Mouse (Mus musculus) forebrain, embryonic 10.5 days (tissue): Measurements from ENCODE around the gene Cfi. TPM values are rescaled to one million over a fixed set of nuclear protein-coding genes. Genes with fewer than 3 reads are reported as not detected.

ENCODE experiments used
- DNase-seq: peaks from one replicate; pipeline ENCODE4 v3.0.0-alpha.2; 2017; ENCODE audit warnings: low spot score; ENCODE audit errors: extremely low spot score
- H3K27ac ChIP-seq: fragments of 300-500 bp; sonication (generic); 2 replicates; pipeline ENCODE4 v1.5.1; 2016; ENCODE audit warnings: mild to moderate bottlenecking
- H3K27me3 ChIP-seq: fragments of 300-500 bp; sonication (generic); 2 replicates; pipeline ENCODE4 v1.6.1; 2016; ENCODE audit warnings: mild to moderate bottlenecking; ENCODE audit not compliant: poor library complexity, severe bottlenecking
- H3K36me3 ChIP-seq: fragments of 300-500 bp; sonication (generic); replicated peaks from 2 replicates; pipeline ENCODE4 v1.6.1; 2016; ENCODE audit warnings: mild to moderate bottlenecking, moderate library complexity
- H3K4me1 ChIP-seq: fragments of 300-500 bp; sonication (generic); 2 replicates; pipeline ENCODE4 v1.6.1; 2016
- H3K4me3 ChIP-seq: fragments of 300-500 bp; sonication (generic); 2 replicates; pipeline ENCODE4 v1.5.1; 2016; ENCODE audit warnings: mild to moderate bottlenecking, moderate library complexity
- H3K9me3 ChIP-seq: fragments of 300-500 bp; sonication (generic); 2 replicates; pipeline ENCODE4 v1.6.1; 2016; ENCODE audit warnings: mild to moderate bottlenecking, moderate library complexity
- WGBS: fragments of 180-500 bp; shearing (Covaris S2); methylation state at CpG from one replicate; pipeline ENCODE4 v1.1.7; 2016; 5-methylcytosine and 5-hydroxymethylcytosine counted together
- polyA plus RNA-seq: library from polyadenylated mRNA; unstranded; fragments of >200 nt; fragmentation: Nextera tagmentation; extraction: Ambion mirVana; gene quantifications from 2 replicates; pipeline ENCODE4 v1.2.1, GENCODE M21; 2016

Gene Cfi
- polyA plus RNA-seq, 1 experiment from 2014 or later: 0.20 TPM

DNA sequence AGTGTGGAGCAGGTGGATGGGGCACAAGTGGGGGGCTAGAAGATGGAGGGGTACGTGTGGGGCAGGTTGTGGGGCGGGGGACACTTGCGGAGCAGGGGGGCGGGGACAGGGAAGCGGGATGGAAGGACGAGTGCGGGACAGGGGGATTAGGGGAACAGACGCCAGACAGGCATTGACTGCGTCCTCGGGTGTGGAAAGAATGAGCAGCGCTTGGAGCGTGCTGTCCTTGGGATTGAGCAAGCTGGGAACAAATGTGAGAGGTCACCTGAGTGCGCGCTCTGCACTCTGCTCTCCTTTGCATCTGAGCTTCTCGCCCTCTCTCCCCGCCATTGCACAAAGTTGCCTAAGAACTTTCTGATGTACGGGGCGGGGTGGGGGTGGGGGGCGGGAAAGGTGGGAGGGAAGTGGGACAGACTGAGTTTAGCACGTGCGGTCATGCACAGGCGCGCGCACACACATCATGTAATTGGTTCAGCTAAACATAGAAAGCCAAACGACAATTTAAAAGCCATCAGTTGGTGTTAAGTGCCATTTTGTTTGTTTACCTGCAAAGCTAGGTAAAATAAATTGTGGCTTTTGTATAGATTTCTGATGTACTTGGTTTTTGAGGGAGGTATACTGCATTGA, 43.6 kb downstream of the Cfi start:
- 1% methylated on average over 25 of the region's 25 CpGs for WGBS
- no peak for DNase-seq
- H3K4me3 ChIP-seq: peak overlapping the region; percentile 78
- peaks cover 22% of the 10 kb centered on the region for H3K4me1 ChIP-seq
- peak overlapping the region; percentile 94 for H3K27ac ChIP-seq
- peaks cover 11% of the 10 kb centered on the region; the same call in 1 of the 2 replicates for H3K27me3 ChIP-seq
- H3K9me3 ChIP-seq: peaks cover 5% of the 10 kb centered on the region; the same call in 1 of the 2 replicates
- no peaks in the 10 kb centered on the region for H3K36me3 ChIP-seq

DNA sequence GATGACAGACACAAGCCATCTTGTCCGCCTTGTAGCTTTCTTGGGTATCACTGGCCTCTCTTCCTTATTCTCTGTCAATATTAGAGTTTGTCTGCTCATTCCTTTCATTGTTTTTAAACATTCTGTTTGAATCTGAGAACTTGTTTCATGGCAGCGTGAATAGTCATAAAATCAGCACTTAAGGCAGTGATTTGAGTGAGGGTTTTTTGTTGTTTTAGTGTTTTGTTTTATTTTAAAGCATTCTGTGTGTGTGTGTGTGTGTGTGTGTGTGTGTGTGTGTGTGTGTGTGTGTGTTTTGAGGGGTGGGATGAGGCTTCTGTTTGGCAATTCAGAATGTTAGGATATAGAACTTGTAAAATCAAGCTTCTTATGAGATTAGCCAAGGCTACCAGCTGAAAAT, 44.2 kb downstream of the Cfi start:
- Histone ChIP-seq H3K36me3 (no peaks in the 10 kb centered on the region), H3K4me1 (peaks cover 22% of the 10 kb centered on the region), H3K4me3 (peak overlapping the region; percentile 78), H3K27me3 (peaks cover 11% of the 10 kb centered on the region; the same call in 1 of the 2 replicates), H3K9me3 (peaks cover 5% of the 10 kb centered on the region; the same call in 1 of the 2 replicates), H3K27ac (no peak overlapping the region)
- 69% methylated on average over 2 of the region's 2 CpGs for WGBS
- no peak for DNase-seq

DNA sequence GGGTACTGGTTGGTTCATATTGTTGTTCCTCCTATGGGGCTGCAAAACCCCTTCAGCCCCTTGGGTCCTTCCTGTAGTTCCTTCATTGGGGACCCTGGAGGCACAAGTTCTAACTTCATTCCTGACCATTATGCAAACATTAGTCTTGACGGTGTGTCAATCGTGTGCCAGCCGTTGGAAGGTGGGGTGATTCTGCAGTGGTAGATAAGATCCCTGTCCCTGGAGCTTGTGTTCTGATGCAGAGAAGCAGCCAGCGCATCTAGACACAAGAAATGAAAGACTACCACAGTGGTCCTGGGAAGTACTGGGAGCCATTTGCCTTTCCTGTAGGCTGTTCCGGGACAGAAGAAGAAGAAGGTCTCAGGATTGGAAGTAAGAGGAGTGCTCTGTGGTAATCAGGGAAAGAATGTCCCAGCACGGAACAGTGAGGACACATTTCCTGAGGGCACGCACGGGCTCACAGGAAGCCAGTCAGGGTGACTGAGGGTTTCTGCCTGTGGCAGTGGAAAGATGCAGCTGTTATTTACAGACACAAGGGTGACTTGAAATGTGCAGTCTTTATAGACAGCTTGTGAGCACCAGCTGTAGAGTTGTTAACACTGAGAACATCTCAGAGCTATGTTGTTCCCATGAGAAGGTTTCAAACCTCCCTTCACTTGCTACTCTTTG, 45.4 kb downstream of the Cfi start:
- no peaks in the 10 kb centered on the region for H3K36me3 ChIP-seq
- H3K4me3 ChIP-seq: no peak overlapping the region
- peaks cover 11% of the 10 kb centered on the region; the same call in 1 of the 2 replicates for H3K27me3 ChIP-seq
- peaks cover 22% of the 10 kb centered on the region for H3K4me1 ChIP-seq
- H3K27ac ChIP-seq: no peak overlapping the region
- H3K9me3 ChIP-seq: no peaks in the 10 kb centered on the region
- 83% methylated on average over 8 of the region's 8 CpGs for WGBS
- no peak for DNase-seq

DNA sequence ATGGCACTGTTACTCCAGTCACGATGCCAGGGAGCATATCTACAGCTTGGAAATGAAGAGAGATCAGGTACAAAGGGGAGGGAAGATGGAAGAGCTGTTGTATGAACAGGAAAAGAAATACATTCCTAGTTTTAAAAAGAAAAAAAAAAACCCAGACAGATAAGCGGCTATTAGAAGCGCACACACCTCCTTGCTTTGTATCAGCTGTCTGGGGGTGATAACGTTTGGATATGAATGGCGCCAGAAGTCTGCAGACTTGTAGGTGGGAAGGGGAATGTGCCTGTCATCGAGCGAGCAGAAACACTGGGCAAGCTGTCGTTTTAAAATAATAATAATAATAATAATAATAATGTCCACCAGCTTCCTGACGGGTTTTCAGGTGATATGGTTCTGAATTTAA, 49.9 kb downstream of the Cfi start:
- no peaks in the 10 kb centered on the region for H3K27me3 ChIP-seq
- no peaks in the 10 kb centered on the region for H3K9me3 ChIP-seq
- H3K36me3 ChIP-seq: peaks cover 10% of the 10 kb centered on the region
- H3K4me1 ChIP-seq: no peaks in the 10 kb centered on the region
- 92% methylated on average over 9 of the region's 9 CpGs for WGBS
- H3K27ac ChIP-seq: no peak overlapping the region
- H3K4me3 ChIP-seq: no peak overlapping the region
- DNase-seq: no peak

DNA sequence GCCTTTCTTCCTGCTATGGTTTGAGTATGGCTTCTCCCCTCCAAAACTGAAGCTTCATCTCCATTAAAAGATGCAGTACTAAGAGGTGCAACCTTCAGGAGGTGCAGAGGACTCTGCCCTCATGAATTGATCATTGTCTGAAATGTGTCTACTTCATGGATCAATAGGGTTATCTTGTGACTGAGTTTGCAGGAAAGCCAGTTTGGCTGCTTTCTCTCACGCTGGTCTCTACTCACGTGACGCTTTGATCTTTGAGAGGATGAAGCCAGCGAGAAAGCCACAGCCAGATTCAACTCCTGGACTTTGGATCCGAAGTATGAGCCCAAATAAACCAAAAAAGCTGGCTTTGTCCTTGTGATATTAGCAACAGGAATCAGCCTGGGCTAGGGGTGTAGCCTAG, 50.7 kb downstream of the Cfi start:
- Histone ChIP-seq H3K36me3 (peaks cover 18% of the 10 kb centered on the region), H3K4me3 (no peak overlapping the region), H3K27me3 (no peaks in the 10 kb centered on the region), H3K4me1 (no peaks in the 10 kb centered on the region), H3K27ac (no peak overlapping the region), H3K9me3 (no peaks in the 10 kb centered on the region)
- DNase-seq: no peak
- 86% methylated on average over 5 of the region's 5 CpGs for WGBS

DNA sequence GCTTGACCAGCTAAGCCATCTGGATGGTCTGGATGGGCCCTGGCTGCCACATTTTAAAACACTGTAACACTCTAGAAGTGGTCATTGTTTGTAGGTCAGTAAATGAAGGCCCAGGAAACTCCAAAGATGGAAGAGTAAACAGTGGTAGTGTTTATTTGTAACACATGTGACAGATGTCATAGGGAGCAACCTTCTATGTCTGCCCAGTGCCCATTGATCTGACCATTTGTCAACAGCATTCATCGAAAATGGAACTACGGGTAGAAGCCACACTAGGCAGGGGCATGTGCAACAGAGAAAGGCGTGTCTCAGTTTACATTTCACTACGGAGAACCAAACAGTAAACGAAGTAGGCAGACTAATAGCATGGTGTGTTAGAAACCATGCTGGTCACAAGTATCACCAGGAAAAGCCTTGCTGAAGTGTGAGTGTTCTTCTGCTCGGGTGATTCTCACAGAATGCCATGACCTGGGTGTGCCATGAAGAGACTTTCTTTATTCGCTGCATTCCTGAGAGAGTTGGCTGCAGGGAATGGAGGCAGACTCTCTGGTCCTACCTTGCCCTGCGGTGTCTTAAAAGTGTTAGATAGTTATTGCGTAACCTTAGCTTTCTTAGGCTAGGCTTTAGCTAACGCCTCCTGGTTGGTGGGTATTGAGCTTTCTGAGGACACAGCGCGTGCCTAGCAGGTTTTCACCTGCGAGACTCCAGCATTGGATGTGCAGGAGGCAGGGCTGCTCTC, 52.3 kb downstream of the Cfi start:
- WGBS: 91% methylated on average over 13 of the region's 13 CpGs
- Histone ChIP-seq H3K27me3 (no peaks in the 10 kb centered on the region), H3K27ac (no peak overlapping the region), H3K9me3 (no peaks in the 10 kb centered on the region), H3K36me3 (peaks cover 30% of the 10 kb centered on the region), H3K4me1 (no peaks in the 10 kb centered on the region), H3K4me3 (no peak overlapping the region)
- no peak for DNase-seq

DNA sequence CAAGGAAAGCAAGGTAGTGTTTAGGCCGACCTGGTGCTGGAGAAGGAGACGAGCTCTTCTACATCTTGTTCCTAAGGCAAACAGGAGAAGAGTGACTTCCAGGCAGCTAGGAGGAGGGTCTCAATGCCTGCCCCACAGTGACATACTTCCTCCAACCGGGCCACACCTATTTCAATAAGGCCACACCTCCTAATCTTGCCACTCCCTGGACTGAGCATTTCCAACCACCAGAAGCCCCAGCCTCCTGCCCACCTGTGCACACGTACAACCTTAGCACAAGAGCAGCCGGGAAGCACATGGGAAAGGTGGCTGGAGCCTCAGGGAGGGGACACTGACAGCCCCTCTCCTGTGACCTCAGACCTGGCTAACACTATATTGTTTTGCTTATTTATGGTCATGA, 56.3 kb downstream of the Cfi start:
- Histone ChIP-seq H3K36me3 (peaks cover 52% of the 10 kb centered on the region), H3K4me3 (no peak overlapping the region), H3K4me1 (no peaks in the 10 kb centered on the region), H3K27me3 (no peaks in the 10 kb centered on the region), H3K27ac (no peak overlapping the region), H3K9me3 (no peaks in the 10 kb centered on the region)
- no peak for DNase-seq
- 86% methylated on average over 5 of the region's 5 CpGs for WGBS

DNA sequence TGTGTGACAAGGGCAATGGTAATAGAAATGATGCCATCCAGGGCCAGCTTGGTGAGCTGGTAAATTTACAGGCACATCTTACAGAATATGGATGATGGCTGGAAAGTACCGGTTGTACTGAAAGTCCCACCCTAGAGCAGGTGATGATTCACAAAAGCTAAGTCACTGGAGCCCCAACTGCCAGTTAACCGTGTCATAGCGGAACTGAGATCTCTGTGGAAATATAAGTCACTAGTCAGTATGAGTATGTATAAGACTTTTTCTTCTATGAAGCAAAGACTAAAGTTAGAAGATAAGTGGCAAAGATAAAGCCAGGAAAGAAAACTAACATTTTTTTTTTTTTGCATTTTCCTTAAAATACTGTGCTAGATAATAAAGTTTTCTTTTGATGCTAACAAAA, 57.5 kb downstream of the Cfi start:
- WGBS: 94% methylated on average over 3 of the region's 3 CpGs
- no peaks in the 10 kb centered on the region for H3K4me1 ChIP-seq

DNA sequence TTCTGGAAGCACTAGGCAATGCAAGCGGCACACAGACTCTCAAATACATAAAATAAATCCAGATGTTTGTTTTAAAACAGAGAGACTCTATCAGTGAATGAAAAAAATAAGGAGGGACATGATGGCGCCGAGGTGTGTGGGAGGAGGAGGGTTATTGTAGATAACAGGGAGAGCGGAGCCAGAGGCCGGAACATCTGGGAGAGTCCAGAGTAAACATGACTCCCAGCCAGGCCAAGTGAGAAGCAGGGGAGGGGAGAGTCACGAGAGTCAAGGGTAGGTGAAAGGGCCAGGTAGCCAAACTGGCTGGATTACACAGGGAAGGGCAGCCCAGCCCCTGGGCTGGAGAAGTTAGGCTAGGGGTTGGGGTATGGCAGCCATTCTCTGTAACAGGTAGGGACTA, 60.9 kb downstream of the Cfi start:
- Histone ChIP-seq H3K27me3 (no peaks in the 10 kb centered on the region), H3K9me3 (no peaks in the 10 kb centered on the region), H3K27ac (no peak overlapping the region), H3K4me3 (no peak overlapping the region), H3K4me1 (peaks cover 9% of the 10 kb centered on the region), H3K36me3 (peaks cover 34% of the 10 kb centered on the region)
- no peak for DNase-seq
- 86% methylated on average over 6 of the region's 6 CpGs for WGBS

More for the DNA sequence above, 57.5 kb downstream of the Cfi start:
- no peak for DNase-seq
- H3K4me3 ChIP-seq: no peak overlapping the region
- no peaks in the 10 kb centered on the region for H3K27me3 ChIP-seq
- peaks cover 52% of the 10 kb centered on the region for H3K36me3 ChIP-seq
- no peaks in the 10 kb centered on the region for H3K9me3 ChIP-seq
- no peak overlapping the region for H3K27ac ChIP-seq

DNA sequence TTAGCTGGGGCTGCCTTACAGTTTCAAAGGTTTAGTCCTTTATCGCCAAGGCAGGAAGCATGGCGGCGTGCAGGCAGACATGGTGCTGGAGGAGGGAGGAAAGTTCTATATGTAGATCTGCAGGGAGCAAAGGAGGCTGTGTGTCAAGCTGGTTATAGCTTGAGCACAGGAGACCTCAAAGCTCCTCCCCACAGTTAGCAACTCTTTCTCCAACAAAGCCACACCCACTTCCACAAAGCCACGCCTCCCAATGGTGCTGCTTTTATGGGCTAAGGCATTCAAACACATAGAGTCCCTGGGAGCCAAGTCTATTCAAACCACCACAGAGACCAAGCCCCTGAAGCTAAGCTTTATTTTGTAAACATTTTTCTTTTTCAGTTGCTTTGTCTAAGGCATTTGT, 63.2 kb downstream of the Cfi start:
- Histone ChIP-seq H3K36me3 (peaks cover 16% of the 10 kb centered on the region), H3K27ac (no peak overlapping the region), H3K4me1 (peaks cover 24% of the 10 kb centered on the region), H3K27me3 (no peaks in the 10 kb centered on the region), H3K9me3 (no peaks in the 10 kb centered on the region), H3K4me3 (no peak overlapping the region)
- no peak for DNase-seq
- WGBS: 66% methylated on average over 4 of the region's 4 CpGs

DNA sequence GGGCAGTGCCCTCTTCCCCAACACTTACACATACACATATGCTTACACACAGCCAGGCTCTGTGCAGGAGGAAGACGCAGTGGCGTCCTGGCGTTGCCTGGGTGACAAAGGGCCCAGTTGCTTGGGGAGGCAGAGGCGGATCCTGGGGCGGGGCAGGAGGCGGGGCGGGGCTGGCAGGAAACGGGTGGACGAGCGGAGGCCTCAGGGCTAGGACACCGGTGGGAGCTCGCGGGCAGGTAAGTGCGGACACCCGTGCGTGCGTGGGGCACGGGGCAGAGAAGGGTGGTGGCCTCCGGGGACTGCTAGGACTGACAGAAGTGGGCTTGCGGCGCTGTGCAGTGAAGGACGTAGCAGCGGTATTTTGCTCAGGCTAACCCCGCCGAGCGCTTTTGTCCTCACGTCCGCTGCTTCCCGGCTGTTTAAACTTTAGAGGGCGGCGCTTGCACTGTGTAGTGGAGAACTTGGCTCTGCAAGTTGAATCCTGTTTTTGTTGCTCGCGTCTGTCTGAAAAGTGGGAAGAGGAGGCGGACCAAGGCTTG, 65.7 kb downstream of the Cfi start, which contains the start of gene Casp6:
TSS of gene Casp6 (plus strand) at position 155 of the 539 bp plus-strand sequence.
- peak; percentile 85 for DNase-seq
- peaks cover 9% of the 10 kb centered on the region for H3K36me3 ChIP-seq
- WGBS: under 1% methylated on average over 34 of the region's 34 CpGs
- H3K4me1 ChIP-seq: peaks cover 24% of the 10 kb centered on the region
- H3K4me3 ChIP-seq: peak within 1 kb of the TSS; percentile 83
- H3K9me3 ChIP-seq: no peaks in the 10 kb centered on the region
- H3K27ac ChIP-seq: peak within 1 kb of the TSS; percentile 92
- no peaks in the 10 kb centered on the region for H3K27me3 ChIP-seq

DNA sequence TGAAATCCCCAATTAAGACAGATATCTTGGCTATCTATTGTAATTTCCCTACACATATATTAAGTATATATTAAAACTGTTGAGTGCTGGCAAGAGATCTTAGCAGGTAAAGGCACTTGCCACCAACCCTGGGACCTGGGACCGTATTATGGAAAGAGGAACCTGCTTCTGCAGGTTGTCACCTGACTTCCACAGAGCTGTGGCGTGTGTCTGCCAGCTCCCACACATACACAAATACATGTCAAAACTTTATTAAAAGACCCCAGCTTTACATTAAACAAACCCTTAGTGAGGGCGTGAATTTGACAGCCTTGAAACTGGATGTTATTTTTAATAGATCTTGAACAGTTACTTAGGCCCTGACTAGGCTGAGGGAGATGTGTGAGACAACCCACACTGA, 67.7 kb downstream of the Cfi start:
- H3K4me1 ChIP-seq: peaks cover 24% of the 10 kb centered on the region
- H3K9me3 ChIP-seq: no peaks in the 10 kb centered on the region
- DNase-seq: no peak
- H3K27ac ChIP-seq: no peak overlapping the region
- WGBS: 94% methylated on average over 3 of the region's 3 CpGs
- H3K4me3 ChIP-seq: no peak overlapping the region
- H3K36me3 ChIP-seq: peaks cover 22% of the 10 kb centered on the region
- H3K27me3 ChIP-seq: no peaks in the 10 kb centered on the region

DNA sequence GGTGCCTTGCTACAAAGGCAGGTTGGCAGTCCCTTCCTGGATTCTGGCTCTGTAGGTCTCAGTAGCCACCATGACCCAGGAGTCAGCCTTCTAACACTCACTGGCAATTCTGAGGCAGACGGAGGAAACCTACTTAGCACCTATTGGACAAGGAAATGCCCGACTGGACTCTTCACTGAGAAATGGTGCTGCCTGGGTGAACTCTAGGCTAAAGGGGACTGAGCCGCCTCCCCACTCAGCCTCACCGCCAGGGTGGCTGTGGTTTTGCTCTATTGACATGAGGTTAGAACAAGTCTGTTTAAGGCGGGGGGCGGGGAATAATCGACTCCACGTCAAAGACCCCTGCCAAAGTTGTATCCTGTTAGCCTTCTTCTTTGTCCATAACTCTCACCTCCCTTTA, 68.2 kb downstream of the Cfi start:
- Histone ChIP-seq H3K27ac (no peak overlapping the region), H3K4me1 (peaks cover 24% of the 10 kb centered on the region), H3K4me3 (no peak overlapping the region), H3K27me3 (no peaks in the 10 kb centered on the region), H3K9me3 (no peaks in the 10 kb centered on the region), H3K36me3 (peaks cover 27% of the 10 kb centered on the region)
- DNase-seq: no peak
- WGBS: 90% methylated on average over 8 of the region's 8 CpGs
